Mouse (Mus musculus) kidney, adult 10 weeks (tissue): ENCODE data around the gene Thap4. TPM values are rescaled to one million over a fixed set of nuclear protein-coding genes. Genes with fewer than 3 reads are reported as not detected.

Experiments
- polyA plus RNA-seq: library from polyadenylated mRNA; stranded (reverse); fragments of 350-450 nt; fragmentation: Illumina TruSeq; extraction: RNeasy Lipid Tissue Mini Kit (QIAGEN cat#74804); gene quantifications from one replicate; pipeline ENCODE4 v1.2.3, GENCODE M21; 2014; ENCODE audit warnings: low read depth, low replicate concordance

Thap4 gene
- polyA plus RNA-seq = 35.2 TPM

DNA sequence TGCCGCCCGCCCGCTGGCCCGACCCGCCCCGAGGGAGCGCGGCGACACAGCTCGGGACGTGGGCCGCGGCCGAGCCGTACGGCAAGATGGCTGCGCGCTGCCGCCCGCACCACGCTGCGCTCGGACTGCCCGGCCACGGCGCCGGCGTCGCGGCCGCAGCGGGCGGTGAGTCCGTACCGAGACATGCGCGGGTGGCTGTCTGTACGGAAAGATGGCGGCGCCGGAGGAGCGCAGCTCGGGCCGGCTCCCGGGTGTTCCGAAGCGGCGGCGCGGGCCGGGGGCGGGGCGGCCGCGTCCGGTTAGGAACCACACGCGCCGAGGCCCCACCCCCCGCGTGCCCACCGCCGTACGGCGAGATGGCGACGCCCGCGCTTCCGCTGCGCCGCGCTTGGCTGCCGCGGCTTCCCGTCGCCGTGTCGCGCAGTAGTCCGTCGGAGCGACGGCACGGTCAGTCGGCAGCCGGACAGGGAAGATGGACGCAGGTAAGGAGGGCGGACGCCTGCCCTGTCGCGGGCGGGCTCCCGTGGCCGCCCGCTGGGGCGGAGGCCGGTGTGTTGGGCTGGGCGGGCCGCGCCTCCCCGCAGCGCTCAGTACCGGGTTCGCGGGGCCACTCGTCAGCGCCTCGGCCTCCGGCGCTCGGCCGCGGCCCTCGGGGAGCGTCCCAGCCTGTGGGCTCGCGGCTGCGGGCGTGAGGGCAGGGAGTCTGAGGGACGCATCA is at the start of gene Thap4:
Thap4 (minus strand) TSS at position 292 of the 718 bp plus-strand sequence.

DNA sequence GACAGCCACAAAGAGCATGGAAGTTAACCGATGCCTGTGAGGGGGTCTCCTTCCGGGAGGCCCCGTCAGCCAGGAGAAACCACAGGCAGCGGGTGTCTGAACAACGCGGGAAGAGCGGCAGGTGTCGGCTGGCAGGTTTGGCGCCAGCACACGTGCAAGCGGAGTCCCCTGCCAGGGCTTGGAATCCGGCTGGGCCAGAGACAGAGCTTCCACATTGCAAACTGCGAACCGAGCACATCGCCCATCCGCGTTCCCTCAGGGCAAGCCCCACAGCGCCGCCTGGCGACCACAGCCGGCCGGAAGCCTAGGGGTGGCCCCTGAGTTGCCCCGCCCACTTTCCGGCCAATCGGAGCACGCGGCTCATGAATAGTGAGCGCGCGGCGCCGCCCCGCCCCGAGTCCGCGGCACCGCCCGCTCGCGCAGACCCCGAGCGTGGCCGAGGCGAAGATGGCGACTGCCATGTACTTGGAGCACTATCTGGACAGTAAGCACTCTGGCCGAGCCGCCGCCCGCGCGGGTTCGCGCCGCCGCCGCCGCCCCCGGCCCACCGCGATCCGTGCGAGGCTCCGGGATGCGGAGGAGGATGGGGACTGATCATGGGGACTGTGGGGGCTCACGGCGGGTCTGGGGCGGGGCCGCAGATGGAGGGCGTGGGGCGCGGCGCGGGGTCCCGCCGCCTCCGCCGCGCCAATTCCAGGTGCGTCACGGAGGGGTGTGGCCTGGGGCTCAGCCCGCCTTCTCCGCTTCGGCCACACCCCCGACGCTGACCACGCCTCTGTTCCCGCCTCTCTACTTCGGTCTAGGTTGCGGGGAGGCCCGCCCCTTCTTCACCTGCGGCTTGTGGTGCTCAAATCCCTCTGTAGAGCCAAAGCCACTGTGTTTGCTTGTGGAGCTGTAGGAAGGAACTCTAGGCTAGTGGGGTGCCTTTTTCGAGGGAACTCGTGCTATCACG is 49.2 kb upstream of the Thap4 start, which contains the start of gene Ing5:
Ing5 (plus strand) TSS at position 410 of the 952 bp plus-strand sequence.

DNA sequence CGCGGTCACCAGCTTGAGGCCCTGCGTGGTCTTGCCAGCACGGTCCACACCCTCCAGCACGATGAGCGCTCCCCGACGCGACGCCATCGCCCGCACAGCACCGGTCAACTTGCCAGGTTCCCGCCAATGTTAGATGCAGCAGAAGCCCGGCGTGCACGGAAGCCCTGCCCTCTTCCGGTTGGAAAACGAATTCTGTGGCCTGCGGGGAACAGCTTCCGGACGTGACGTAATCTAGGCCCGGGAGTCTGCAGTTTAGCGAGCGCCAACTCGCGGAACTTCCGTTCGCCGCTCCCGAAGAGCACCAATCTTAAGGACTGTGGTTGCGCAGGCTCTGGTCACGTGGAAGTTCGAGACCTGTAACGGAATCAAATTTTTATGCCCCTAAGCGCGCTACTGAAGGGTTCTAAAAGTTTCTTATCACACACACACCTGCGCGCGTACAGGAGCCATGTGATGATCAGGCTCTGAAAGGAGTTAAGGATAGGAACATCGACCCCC is 47.1 kb upstream of the Thap4 start, which contains the start of gene Dtymk:
Dtymk (minus strand) TSS at position 194 of the 498 bp plus-strand sequence.

DNA sequence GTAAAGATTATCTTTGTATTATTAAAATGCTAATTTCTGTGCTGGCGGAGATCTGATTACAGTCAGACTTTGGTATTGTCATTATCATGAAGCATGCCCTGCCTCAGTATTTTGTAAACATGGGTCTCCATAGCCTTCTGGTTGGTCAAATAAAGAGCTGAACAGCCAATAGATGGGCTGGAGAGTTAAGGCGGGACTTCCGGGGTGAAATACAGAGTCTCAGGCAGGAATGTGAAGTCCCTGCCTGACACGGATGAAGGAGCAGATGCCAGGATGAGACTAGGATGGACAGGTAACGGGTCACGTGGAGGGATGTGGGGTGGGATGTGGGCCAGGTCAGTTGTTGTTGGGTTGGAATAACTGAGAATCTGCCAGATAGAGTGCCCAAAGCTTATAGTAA is 3.4 kb downstream of the Thap4 start, which contains the start of gene Atg4b:
Atg4b (plus strand) TSS at position 211 of the 400 bp plus-strand sequence.

DNA sequence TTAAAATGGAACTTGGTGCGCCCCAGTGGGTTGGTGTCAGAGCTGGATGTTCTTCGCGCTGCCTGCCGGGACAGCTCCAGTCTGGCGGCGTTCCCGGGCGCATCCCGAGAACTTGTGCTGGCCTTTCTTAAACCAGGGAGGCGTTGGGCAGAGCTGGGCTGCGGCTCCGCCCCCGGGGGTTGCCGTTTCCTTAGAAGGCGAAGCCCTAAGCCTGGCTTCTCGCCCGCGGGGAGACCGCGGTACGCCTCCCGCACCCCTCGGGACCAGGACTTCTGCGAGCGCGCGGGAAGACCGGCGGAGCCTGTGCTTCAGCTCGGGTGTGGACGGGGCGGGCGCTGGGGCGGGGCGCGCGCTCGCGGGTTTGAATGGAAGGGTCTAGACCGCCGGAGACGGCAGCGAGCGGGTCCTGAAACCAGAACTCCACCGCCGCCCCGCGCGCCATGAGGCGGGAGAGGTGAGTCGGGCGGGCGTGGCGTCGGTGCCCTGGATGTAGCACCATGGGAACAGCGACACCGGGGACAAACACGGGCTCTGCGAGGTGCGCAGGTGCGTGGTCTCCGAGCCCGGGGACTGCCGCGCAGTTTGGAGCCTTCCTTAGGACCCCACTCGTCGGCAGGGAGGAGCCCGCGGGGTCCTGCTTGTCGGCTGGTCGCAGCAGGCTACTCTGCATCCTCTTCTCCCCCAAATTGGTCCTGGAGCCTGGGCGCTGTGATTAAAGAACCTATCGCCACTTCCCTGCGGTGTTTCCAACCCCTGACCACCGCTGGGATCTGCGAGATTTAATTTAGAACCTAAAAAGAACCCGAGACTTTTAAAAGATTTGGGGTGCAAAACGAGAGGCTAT is 69.0 kb downstream of the Thap4 start, which contains the start of gene Bok:
Bok (plus strand) TSS at position 260 of the 844 bp plus-strand sequence.

DNA sequence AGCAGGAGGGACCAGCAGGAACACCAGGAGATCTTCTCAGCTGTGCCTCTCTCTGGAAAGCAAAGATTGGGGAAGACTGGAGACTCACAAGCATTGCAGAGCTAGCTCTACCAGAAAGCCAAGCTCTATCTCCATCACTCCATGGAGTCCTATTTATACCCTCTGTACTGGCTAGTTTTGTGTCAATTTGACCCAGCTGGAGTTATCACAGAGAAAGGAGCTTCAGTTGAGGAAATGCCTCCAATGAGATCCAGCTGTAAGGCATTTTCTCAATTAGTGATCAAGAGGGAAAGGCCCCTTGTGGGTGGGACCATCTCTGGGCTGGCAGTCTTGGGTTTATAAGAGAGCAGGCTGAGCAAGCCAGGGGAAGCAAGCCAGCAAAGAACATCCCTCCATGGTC is 96.1 kb downstream of the Thap4 start, which contains the start of gene Stk25:
Stk25 (minus strand) TSS at position 101 of the 400 bp plus-strand sequence.

Other genes with a start within 250 kb of the Thap4 start
- 16.4 TPM for gene Farp2, start 242.8 kb downstream of the Thap4 start, polyA plus RNA-seq
- gene Stk25, start 96.2 kb downstream of the Thap4 start, polyA plus RNA-seq = 9.8 TPM
- 0.93 TPM for gene Bok, start 69.2 kb downstream of the Thap4 start, polyA plus RNA-seq
- 35.9 TPM for gene Atg4b, start 3.4 kb downstream of the Thap4 start, polyA plus RNA-seq
- 25.7 TPM for gene Dtymk, start 47.1 kb upstream of the Thap4 start, polyA plus RNA-seq
- gene Ing5, start 49.1 kb upstream of the Thap4 start, polyA plus RNA-seq = 7.7 TPM
- gene D2hgdh, start 70.0 kb upstream of the Thap4 start, polyA plus RNA-seq = 26.7 TPM
- not detected for gene Gal3st2, start 106.4 kb upstream of the Thap4 start, polyA plus RNA-seq
- not detected for gene Gal3st2b, start 163.4 kb upstream of the Thap4 start, polyA plus RNA-seq
- gene Gal3st2c, start 235.6 kb upstream of the Thap4 start, polyA plus RNA-seq = not detected